ENCODE assay signal across 12 mouse cellular contexts in genomic region chr13:101696316-101696715, GRCm38 (mm10).
DNase-seq lines count a peak whose midpoint lies in the region; ATAC-seq and TF ChIP-seq lines count a peak whose summit lies in the region.
"Had no signal": no experiment of that assay in that cellular context is flagged by ENCODE, and none has a peak within 500 bp of the region (broad histone marks: within the 10 kb centered on the region; RNA-seq: fewer than 3 reads in every experiment).

No protein-coding gene starts in this region.

- no peaks in the 10 kb centered on the region for H3K9me3 ChIP-seq in hindbrain, embryonic 15.5 days
- H3K9me3 ChIP-seq in hindbrain, embryonic 10.5 days, result no peaks in the 10 kb centered on the region
- H3K9me3 ChIP-seq in embryonic facial prominence, embryonic 14.5 days (ENCODE audit: control insufficient read depth, low read length), result no peaks in the 10 kb centered on the region
- H3K9me3 ChIP-seq in stomach, embryonic 15.5 days, result no peaks in the 10 kb centered on the region
- H3K9me3 ChIP-seq in midbrain, embryonic 14.5 days (ENCODE audit: control insufficient read depth, low read length), result no peaks in the 10 kb centered on the region
- H3K9me3 ChIP-seq: limb, embryonic 13.5 days; neural tube, embryonic 15.5 days had no signal

- no peak overlapping the region for H3K4me3 ChIP-seq in hindbrain, embryonic 15.5 days
- H3K4me3 ChIP-seq in hindbrain, embryonic 10.5 days, result no peak overlapping the region
- no peak overlapping the region for H3K4me3 ChIP-seq in spleen, adult 2 months (ENCODE audit: extremely low read depth, insufficient read depth, insufficient read length)
- no peak overlapping the region for H3K4me3 ChIP-seq in embryonic facial prominence, embryonic 14.5 days (ENCODE audit: low read depth, low read length)
- no peak overlapping the region for H3K4me3 ChIP-seq in stomach, embryonic 15.5 days (replicated peaks)
- H3K4me3 ChIP-seq in midbrain, embryonic 14.5 days (replicated peaks; ENCODE audit: low read depth, low read length), result no peak overlapping the region
- H3K4me3 ChIP-seq: heart, adult 2 months; limb, embryonic 13.5 days; neural tube, embryonic 15.5 days had no signal

- H3K4me2 ChIP-seq in hindbrain, embryonic 15.5 days, result no peak overlapping the region
- H3K4me2 ChIP-seq in embryonic facial prominence, embryonic 14.5 days (ENCODE audit: low read depth, low read length), result peak overlapping the region; percentile 5; the same call in 1 of the 2 replicates
- no peak overlapping the region for H3K4me2 ChIP-seq in stomach, embryonic 15.5 days
- H3K4me2 ChIP-seq in midbrain, embryonic 14.5 days (ENCODE audit: low read length), result no peak overlapping the region
- H3K4me2 ChIP-seq: limb, embryonic 13.5 days; neural tube, embryonic 15.5 days had no signal

- no peak for DNase-seq in hindbrain, embryonic 10.5 days (ENCODE audit: low spot score)
- no peak for DNase-seq in spleen, adult 2 months (ENCODE audit: low read depth in 1 of 2, low spot score in 2 of 2)
- no peak for DNase-seq in spleen, adult 12 weeks (ENCODE audit: low spot score)
- peak; percentile 50 for DNase-seq in embryonic facial prominence, embryonic 14.5 days (ENCODE audit: low spot score)
- DNase-seq in midbrain, embryonic 14.5 days, result no peak
- DNase-seq in layer of hippocampus, postnatal 14 days (ENCODE audit: low spot score in 2 of 2), result no peak

- WGBS in hindbrain, embryonic 15.5 days, result 67% methylated on average over 3 of the region's 3 CpGs
- WGBS in hindbrain, embryonic 10.5 days, result 62% methylated on average over 3 of the region's 3 CpGs
- 50% methylated on average over 3 of the region's 3 CpGs for WGBS in spleen, adult 2 months
- 28% methylated on average over 3 of the region's 3 CpGs for WGBS in embryonic facial prominence, embryonic 14.5 days
- WGBS in stomach, embryonic 15.5 days, result 54% methylated on average over 3 of the region's 3 CpGs
- 65% methylated on average over 3 of the region's 3 CpGs for WGBS in midbrain, embryonic 14.5 days

- ATAC-seq in hindbrain, embryonic 15.5 days (ENCODE audit: low FRiP score, low read depth), result no peak
- no peak for ATAC-seq in embryonic facial prominence, embryonic 14.5 days (ENCODE audit: low read depth)
- no peak for ATAC-seq in stomach, embryonic 15.5 days (ENCODE audit: insufficient read depth, low FRiP score, low read depth)
- no peak for ATAC-seq in midbrain, embryonic 14.5 days (ENCODE audit: low FRiP score, low TSS enrichment)
- ATAC-seq: hindbrain, postnatal 0 days had no signal

- no peak for TF ChIP-seq CTCF in spleen, adult 2 months (IDR thresholded peaks at IDR 0.05; ENCODE audit: extremely low read depth, insufficient read depth, insufficient read length, insufficient replicate concordance)

- no peak overlapping the region for H3K9ac ChIP-seq in hindbrain, embryonic 15.5 days
- peak overlapping the region; percentile 39; the same call in 1 of the 2 replicates for H3K9ac ChIP-seq in embryonic facial prominence, embryonic 14.5 days (ENCODE audit: low read depth, low read length)
- H3K9ac ChIP-seq in stomach, embryonic 15.5 days, result no peak overlapping the region
- H3K9ac ChIP-seq in midbrain, embryonic 14.5 days (replicated peaks; ENCODE audit: low read length), result no peak overlapping the region
- H3K9ac ChIP-seq: limb, embryonic 13.5 days; neural tube, embryonic 15.5 days had no signal

- TF ChIP-seq POLR2A in spleen, adult 2 months (IDR thresholded peaks at IDR 0.05; ENCODE audit: low read depth, low read length), result no peak

- H3K27me3 ChIP-seq in hindbrain, embryonic 15.5 days, result no peaks in the 10 kb centered on the region
- peaks cover 2% of the 10 kb centered on the region; the same call in 1 of the 2 replicates for H3K27me3 ChIP-seq in hindbrain, embryonic 10.5 days (ENCODE audit: insufficient read depth, poor library complexity, severe bottlenecking)
- H3K27me3 ChIP-seq in spleen, adult 2 months (ENCODE audit: control insufficient read depth, insufficient read depth, low read length), result no peaks in the 10 kb centered on the region
- no peaks in the 10 kb centered on the region for H3K27me3 ChIP-seq in embryonic facial prominence, embryonic 14.5 days (replicated peaks; ENCODE audit: control insufficient read depth, insufficient read depth, low read length)
- no peaks in the 10 kb centered on the region for H3K27me3 ChIP-seq in stomach, embryonic 15.5 days (replicated peaks)
- H3K27me3 ChIP-seq in midbrain, embryonic 14.5 days (ENCODE audit: control insufficient read depth, insufficient read depth, low read length), result no peaks in the 10 kb centered on the region
- H3K27me3 ChIP-seq: neural tube, embryonic 15.5 days had no signal

- H3K4me1 ChIP-seq in hindbrain, embryonic 15.5 days (replicated peaks), result peaks cover 32% of the 10 kb centered on the region
- peaks cover 51% of the 10 kb centered on the region for H3K4me1 ChIP-seq in hindbrain, embryonic 10.5 days (replicated peaks)
- H3K4me1 ChIP-seq in spleen, adult 2 months (ENCODE audit: control insufficient read depth, insufficient read depth, insufficient read length), result peaks cover 16% of the 10 kb centered on the region; the same call in 1 of the 2 replicates
- H3K4me1 ChIP-seq in embryonic facial prominence, embryonic 14.5 days (ENCODE audit: control insufficient read depth, insufficient read depth, low read length), result peaks cover 37% of the 10 kb centered on the region
- H3K4me1 ChIP-seq in stomach, embryonic 15.5 days, result peaks cover 15% of the 10 kb centered on the region
- H3K4me1 ChIP-seq in midbrain, embryonic 14.5 days (ENCODE audit: control insufficient read depth, insufficient read depth, low read length), result peaks cover 37% of the 10 kb centered on the region

- 0 out of 2 replicates have a peak overlapping the region, but pooled peaks have one; percentile 31 for H3K27ac ChIP-seq in hindbrain, embryonic 15.5 days (replicated peaks)
- H3K27ac ChIP-seq in hindbrain, embryonic 10.5 days, result no peak overlapping the region
- peak overlapping the region; percentile 61 for H3K27ac ChIP-seq in spleen, adult 2 months (ENCODE audit: insufficient read depth, low read length)
- H3K27ac ChIP-seq in embryonic facial prominence, embryonic 14.5 days (replicated peaks; ENCODE audit: low read depth, low read length), result peak overlapping the region; percentile 71
- H3K27ac ChIP-seq in stomach, embryonic 15.5 days, result peak overlapping the region; percentile 44; the same call in 1 of the 2 replicates
- H3K27ac ChIP-seq in midbrain, embryonic 14.5 days (replicated peaks; ENCODE audit: low read depth, low read length), result no peak overlapping the region
- H3K27ac ChIP-seq: heart, adult 2 months; hindbrain, postnatal 0 days; limb, embryonic 13.5 days; neural tube, embryonic 15.5 days had no signal

- peaks cover 5% of the 10 kb centered on the region for H3K36me3 ChIP-seq in hindbrain, embryonic 15.5 days
- peaks cover 8% of the 10 kb centered on the region for H3K36me3 ChIP-seq in hindbrain, embryonic 10.5 days
- peaks cover 13% of the 10 kb centered on the region for H3K36me3 ChIP-seq in spleen, adult 2 months (ENCODE audit: control insufficient read depth, insufficient read depth, low read length)
- H3K36me3 ChIP-seq in embryonic facial prominence, embryonic 14.5 days (ENCODE audit: control insufficient read depth, insufficient read depth, low read length), result peaks cover 31% of the 10 kb centered on the region
- H3K36me3 ChIP-seq in stomach, embryonic 15.5 days, result peaks cover 14% of the 10 kb centered on the region
- H3K36me3 ChIP-seq in midbrain, embryonic 14.5 days (ENCODE audit: control insufficient read depth, insufficient read depth, low read length), result peaks cover 6% of the 10 kb centered on the region; the same call in 1 of the 2 replicates

Comparison
In these comparisons a context has a peak if more than half of its experiments do, and no peak if none do; other contexts are left out.
1. H3K27ac ChIP-seq: peak in hindbrain, embryonic 15.5 days (single experiment), spleen, adult 2 months (single experiment), embryonic facial prominence, embryonic 14.5 days (single experiment) and stomach, embryonic 15.5 days (single experiment); none in hindbrain, embryonic 10.5 days (single experiment) and midbrain, embryonic 14.5 days (single experiment).